Mouse (Mus musculus): ENCODE results near the gene Nme7. TPM values are rescaled to one million over a fixed set of nuclear protein-coding genes. Genes with fewer than 3 reads are reported as not detected.
A peak's percentile ranks its signal among the peaks of the same experiment; 100 is the strongest.

Gene Nme7
- total and polyA plus RNA-seq, 3 experiments: 23.5 to 33.2 (median 25.3) TPM

DNA sequence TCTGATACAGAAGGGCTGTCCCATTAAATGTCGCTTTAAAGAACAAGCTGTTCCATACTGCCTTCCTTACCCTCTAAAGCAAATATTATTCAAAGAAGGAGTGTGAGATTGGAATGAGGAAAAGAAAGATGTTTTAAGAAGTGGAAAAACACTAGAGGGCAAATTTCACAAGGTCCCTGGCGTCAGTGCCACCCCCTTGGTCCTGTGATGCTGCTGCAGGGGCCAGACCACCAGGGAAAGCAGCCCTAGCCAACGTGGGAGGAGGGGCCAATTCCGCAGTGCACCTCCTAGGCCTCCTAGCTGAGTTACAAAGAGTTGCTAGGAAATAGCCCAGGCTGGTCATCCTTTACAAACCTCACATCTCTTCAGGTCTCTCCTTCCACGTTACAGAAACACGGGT, 152.1 kb downstream of the Nme7 start:
- Histone ChIP-seq H3K79me2 (replicated peaks; ENCODE audit: control insufficient read depth, extremely low read depth, insufficient read depth, poor library complexity, severe bottlenecking) (no peaks in the 10 kb centered on the region), H3K9ac (ENCODE audit: insufficient read depth, low read depth) (no peak overlapping the region), H3K36me3 (replicated peaks in 1 of 2; ENCODE audit: control insufficient read depth in 1 of 2, insufficient read depth in 1 of 2, low read length in 1 of 2) (no peaks in the 10 kb centered on the region), H3K9me3 (replicated peaks; ENCODE audit: low read length) (no peaks in the 10 kb centered on the region), H3K4me3 (replicated peaks in 1 of 3; ENCODE audit: low read depth in 2 of 3, low read length in 2 of 3, poor library complexity in 1 of 3) (no peak overlapping the region), H3K4me1 (ENCODE audit: control insufficient read depth in 1 of 2, insufficient read depth in 2 of 2) (peaks cover 13 to 24% of the 10 kb centered on the region in 2 experiments), H3K27ac (ENCODE audit: insufficient read depth, low read depth) (no peak overlapping the region), H3K4me2 (ENCODE audit: insufficient read depth, low read depth, poor library complexity, severe bottlenecking) (peak overlapping the region; percentile 40; the same call in 1 of the 2 replicates), H3K27me3 (replicated peaks) (peaks cover 29% of the 10 kb centered on the region)
- TF ChIP-seq USF2 (conservative IDR thresholded peaks at IDR 0.05; ENCODE audit: low read depth, low read length): no peak
- TF ChIP-seq JUN (IDR thresholded peaks at IDR 0.05; ENCODE audit: insufficient read depth, low read depth, low read length): no peak
- no peak for TF ChIP-seq POLR2A (IDR thresholded peaks at IDR 0.05; ENCODE audit: low read depth, low read length)
- no peak for TF ChIP-seq E2F4 (IDR thresholded peaks at IDR 0.05; ENCODE audit: insufficient replicate concordance, low read depth, low read length)
- TF ChIP-seq MAFK (IDR thresholded peaks at IDR 0.05; ENCODE audit: insufficient replicate concordance, low read length): no peak
- TF ChIP-seq MYC (IDR thresholded peaks at IDR 0.05; ENCODE audit: low read depth, low read length): no peak
- no peak for TF ChIP-seq MAZ (IDR thresholded peaks at IDR 0.05; ENCODE audit: low read depth, low read length)
- no peak for TF ChIP-seq ETS1 (conservative IDR thresholded peaks at IDR 0.05; ENCODE audit: low read depth, low read length)
- TF ChIP-seq CHD1 (IDR thresholded peaks at IDR 0.05; ENCODE audit: low read depth, low read length): no peak
- no peak for TF ChIP-seq RAD21 (IDR thresholded peaks at IDR 0.05; ENCODE audit: low read depth, low read length)
- no peak for TF ChIP-seq KAT2A (IDR thresholded peaks at IDR 0.05; ENCODE audit: insufficient replicate concordance, low read length)
- TF ChIP-seq NRF1 (IDR thresholded peaks at IDR 0.05; ENCODE audit: low read depth, low read length): no peak
- TF ChIP-seq PAX5 (IDR thresholded peaks at IDR 0.05; ENCODE audit: low read length): no peak
- no peak for TF ChIP-seq BHLHE40 (IDR thresholded peaks at IDR 0.05; ENCODE audit: low read depth, low read length)
- no peak for TF ChIP-seq ZNF384 (IDR thresholded peaks at IDR 0.05; ENCODE audit: low read depth, low read length)
- no peak for TF ChIP-seq MXI1 (IDR thresholded peaks at IDR 0.05; ENCODE audit: low read depth, low read length)
- TF ChIP-seq GABPA (IDR thresholded peaks at IDR 0.05; ENCODE audit: insufficient replicate concordance, low read depth, low read length): no peak
- dilution Hi-C loops (cut with MboI; ENCODE audit: extremely low pct_ligation_motif_present, extremely low pct_unique_long_range_greater_than_20kb, low sequenced_read_pairs): no loop called here
- in situ Hi-C loops (cut with MboI; ENCODE audit: low pct_ligation_motif_present, low pct_unique_long_range_greater_than_20kb, low sequenced_read_pairs): no loop called here
- DNase-seq (ENCODE audit: extremely low read depth): no peak

DNA sequence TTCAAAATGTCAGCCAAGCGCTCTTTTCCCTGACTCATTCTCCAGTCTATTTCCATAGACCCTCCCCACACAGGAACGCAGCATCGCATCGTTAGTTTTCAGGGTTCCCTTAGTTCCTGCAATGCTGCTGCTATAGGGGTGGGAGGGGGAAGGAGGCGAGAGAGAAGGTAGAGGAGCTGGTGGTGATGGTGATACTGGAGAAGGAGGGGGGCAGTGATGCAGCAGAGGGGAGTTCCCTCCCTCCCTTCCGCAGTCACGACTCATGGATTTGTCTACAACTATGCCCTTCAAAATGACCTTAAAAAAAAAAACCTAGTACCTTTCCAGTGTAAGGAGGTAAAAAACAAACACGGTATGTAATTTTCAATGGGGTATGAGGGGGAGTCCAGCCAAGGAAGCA, 152.8 kb downstream of the Nme7 start:
- Histone ChIP-seq H3K36me3 (replicated peaks in 1 of 2; ENCODE audit: control insufficient read depth in 1 of 2, insufficient read depth in 1 of 2, low read length in 1 of 2) (no peaks in the 10 kb centered on the region), H3K4me3 (replicated peaks in 1 of 3; ENCODE audit: low read depth in 2 of 3, low read length in 2 of 3, poor library complexity in 1 of 3) (no peak overlapping the region), H3K9me3 (replicated peaks; ENCODE audit: low read length) (no peaks in the 10 kb centered on the region), H3K9ac (ENCODE audit: insufficient read depth, low read depth) (no peak overlapping the region), H3K4me1 (ENCODE audit: control insufficient read depth in 1 of 2, insufficient read depth in 2 of 2) (peaks cover 13 to 25% of the 10 kb centered on the region in 2 experiments), H3K4me2 (ENCODE audit: insufficient read depth, low read depth, poor library complexity, severe bottlenecking) (no peak overlapping the region), H3K79me2 (replicated peaks; ENCODE audit: control insufficient read depth, extremely low read depth, insufficient read depth, poor library complexity, severe bottlenecking) (no peaks in the 10 kb centered on the region), H3K27ac (ENCODE audit: insufficient read depth, low read depth) (no peak overlapping the region), H3K27me3 (replicated peaks) (peaks cover 29% of the 10 kb centered on the region)
- in situ Hi-C loops (cut with MboI; ENCODE audit: low pct_ligation_motif_present, low pct_unique_long_range_greater_than_20kb, low sequenced_read_pairs) (no loop called here), dilution Hi-C loops (cut with MboI; ENCODE audit: extremely low pct_ligation_motif_present, extremely low pct_unique_long_range_greater_than_20kb, low sequenced_read_pairs) (no loop called here)
- no peak for DNase-seq (ENCODE audit: extremely low read depth)
- TF ChIP-seq ZKSCAN1 (IDR thresholded peaks at IDR 0.05; ENCODE audit: borderline replicate concordance, low read depth, low read length) (no peak), POLR2A (IDR thresholded peaks at IDR 0.05; ENCODE audit: low read depth, low read length) (no peak)

Data from CH12.LX (cell line).